Mouse (Mus musculus): ENCODE data around the gene Srgap2. TPM values are rescaled to one million over a fixed set of nuclear protein-coding genes. Genes with fewer than 3 reads are reported as not detected.
A peak's percentile ranks its signal among the peaks of the same experiment; 100 is the strongest.
"Not testable (repeated sequence)": the region's sequence is repeated elsewhere in the genome, so short reads cannot be mapped to it uniquely, and the experiment has no call there.

Gene Srgap2
- polyA plus RNA-seq, 1 experiment from 2014 or later: 23.3 TPM

- no peak overlapping the region for H3K4me2 ChIP-seq (replicated peaks)
- no peaks in the 10 kb centered on the region for H3K9me3 ChIP-seq
- WGBS: 76% methylated on average over 12 of the region's 12 CpGs
- H3K9ac ChIP-seq (replicated peaks): no peak overlapping the region
- no peak for ATAC-seq (replicated peaks)
- H3K4me3 ChIP-seq: no peak overlapping the region
- H3K4me1 ChIP-seq: no peaks in the 10 kb centered on the region
- H3K36me3 ChIP-seq: no peaks in the 10 kb centered on the region
- no peak overlapping the region for H3K27ac ChIP-seq (replicated peaks)
- H3K27me3 ChIP-seq: no peaks in the 10 kb centered on the region
Measured at GRCm38 (mm10) chr1:131263905-131264304, 263.2 kb downstream of the Srgap2 start.

DNA sequence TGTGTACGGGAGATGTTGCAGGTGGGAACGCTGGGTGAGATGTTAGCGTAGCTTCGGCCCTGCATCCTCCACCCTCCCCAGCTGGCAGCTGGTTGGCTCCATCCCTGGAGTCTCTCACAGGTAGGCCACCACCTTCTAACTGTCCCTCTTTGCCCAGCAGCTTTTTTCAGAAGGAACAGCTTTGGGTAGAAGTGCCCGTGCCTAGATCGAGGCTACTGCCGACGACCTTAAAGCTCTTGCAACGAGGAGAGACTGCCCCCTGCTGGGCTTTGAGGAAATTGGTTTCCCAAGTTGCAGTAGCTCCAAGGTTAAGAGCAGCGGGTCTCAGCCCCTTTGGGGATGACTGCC is 266.9 kb downstream of the Srgap2 start:
- H3K4me3 ChIP-seq: no peak overlapping the region
- H3K36me3 ChIP-seq: no peaks in the 10 kb centered on the region
- WGBS: 36% methylated on average over 10 of the region's 10 CpGs
- H3K27me3 ChIP-seq: no peaks in the 10 kb centered on the region
- H3K9ac ChIP-seq (replicated peaks): no peak overlapping the region
- H3K4me2 ChIP-seq (replicated peaks): no peak overlapping the region
- H3K4me1 ChIP-seq: no peaks in the 10 kb centered on the region
- no peaks in the 10 kb centered on the region for H3K9me3 ChIP-seq
- ATAC-seq (replicated peaks): no peak; the same call in 1 of the 2 replicates
- H3K27ac ChIP-seq (replicated peaks): no peak overlapping the region

DNA sequence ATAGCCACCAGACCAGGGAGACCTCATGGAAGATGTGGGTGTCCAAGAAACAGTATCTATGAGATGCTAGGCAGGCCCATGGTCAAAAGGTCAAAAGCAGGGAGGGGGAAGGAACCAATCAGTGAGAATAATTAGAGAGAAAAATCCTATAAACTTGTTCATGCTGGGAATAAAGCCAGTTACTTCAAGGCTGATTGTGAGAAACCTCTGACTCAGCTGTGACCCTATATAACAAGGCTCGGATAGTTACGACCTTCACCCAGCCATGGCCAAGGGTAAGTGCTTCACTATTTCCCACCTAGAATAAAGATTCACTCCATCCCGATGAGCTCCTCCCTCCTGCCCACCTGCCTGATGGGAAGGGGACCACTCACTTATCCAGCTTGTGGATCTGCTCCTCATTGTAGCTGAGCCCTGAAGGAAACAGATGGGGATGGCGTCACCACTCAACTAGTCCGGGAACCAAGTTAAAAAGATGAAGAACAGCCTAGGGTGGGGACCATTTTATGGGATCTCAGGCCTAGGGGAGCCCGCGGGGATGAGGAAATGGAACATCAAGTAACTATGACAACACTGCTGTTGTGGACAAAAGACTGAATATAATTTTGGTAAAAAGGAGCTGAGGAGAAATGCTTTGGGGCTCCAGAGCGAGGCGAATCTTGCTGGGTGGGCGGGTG is 267.4 kb downstream of the Srgap2 start:
- Histone ChIP-seq H3K4me3 (no peak overlapping the region), H3K9ac (replicated peaks) (no peak overlapping the region), H3K9me3 (no peaks in the 10 kb centered on the region), H3K27me3 (no peaks in the 10 kb centered on the region), H3K36me3 (no peaks in the 10 kb centered on the region), H3K4me2 (replicated peaks) (no peak overlapping the region), H3K27ac (replicated peaks) (no peak overlapping the region), H3K4me1 (no peaks in the 10 kb centered on the region)
- WGBS: 72% methylated on average over 10 of the region's 10 CpGs
- no peak for ATAC-seq (replicated peaks)

GRCm38 (mm10) chr1:131257288-131257687 is 269.9 kb downstream of the Srgap2 start:
- no peak overlapping the region for H3K27ac ChIP-seq (replicated peaks)
- no peaks in the 10 kb centered on the region for H3K9me3 ChIP-seq
- H3K9ac ChIP-seq (replicated peaks): no peak overlapping the region
- no peaks in the 10 kb centered on the region for H3K4me1 ChIP-seq
- H3K27me3 ChIP-seq: no peaks in the 10 kb centered on the region
- ATAC-seq (replicated peaks): no peak
- no peak overlapping the region for H3K4me3 ChIP-seq
- H3K4me2 ChIP-seq (replicated peaks): no peak overlapping the region
- WGBS: 77% methylated on average over 6 of the region's 6 CpGs
- no peaks in the 10 kb centered on the region for H3K36me3 ChIP-seq

- H3K4me2 ChIP-seq (replicated peaks); H3K4me1 ChIP-seq; H3K27me3 ChIP-seq; H3K9me3 ChIP-seq; H3K9ac ChIP-seq (replicated peaks); H3K36me3 ChIP-seq; H3K4me3 ChIP-seq; H3K27ac ChIP-seq (replicated peaks); ATAC-seq (replicated peaks): not testable (repeated sequence)
- 86% methylated on average over 7 of the region's 7 CpGs for WGBS
Measured at GRCm38 (mm10) chr1:131252516-131253250, 274.5 kb downstream of the Srgap2 start.

- no peaks in the 10 kb centered on the region for H3K36me3 ChIP-seq
- 11% methylated on average over 7 of the region's 7 CpGs for WGBS
- 0 out of 2 replicates have a peak overlapping the region, but pooled peaks have one; percentile 9 for H3K4me2 ChIP-seq (replicated peaks)
- no peak overlapping the region for H3K9ac ChIP-seq (replicated peaks)
- H3K27me3 ChIP-seq: peaks cover 14% of the 10 kb centered on the region
- no peak overlapping the region for H3K4me3 ChIP-seq
- H3K9me3 ChIP-seq: no peaks in the 10 kb centered on the region
- peaks cover 22% of the 10 kb centered on the region for H3K4me1 ChIP-seq
- H3K27ac ChIP-seq (replicated peaks): no peak overlapping the region
- 0 out of 2 replicates have a peak, but pooled peaks have one; percentile 9 for ATAC-seq (replicated peaks)
Measured at GRCm38 (mm10) chr1:131246433-131247395, 280.4 kb downstream of the Srgap2 start.

GRCm38 (mm10) chr1:131245926-131246325 is 281.2 kb downstream of the Srgap2 start:
- H3K9ac ChIP-seq (replicated peaks): no peak overlapping the region
- H3K4me2 ChIP-seq (replicated peaks): peak overlapping the region; percentile 95
- WGBS: 9% methylated on average over 9 of the region's 9 CpGs
- H3K4me3 ChIP-seq: peak overlapping the region; percentile 55
- H3K4me1 ChIP-seq: peaks cover 22% of the 10 kb centered on the region
- H3K27ac ChIP-seq (replicated peaks): no peak overlapping the region
- H3K36me3 ChIP-seq: no peaks in the 10 kb centered on the region
- no peaks in the 10 kb centered on the region for H3K9me3 ChIP-seq
- peaks cover 14% of the 10 kb centered on the region for H3K27me3 ChIP-seq
- ATAC-seq (replicated peaks): peak; percentile 47

DNA sequence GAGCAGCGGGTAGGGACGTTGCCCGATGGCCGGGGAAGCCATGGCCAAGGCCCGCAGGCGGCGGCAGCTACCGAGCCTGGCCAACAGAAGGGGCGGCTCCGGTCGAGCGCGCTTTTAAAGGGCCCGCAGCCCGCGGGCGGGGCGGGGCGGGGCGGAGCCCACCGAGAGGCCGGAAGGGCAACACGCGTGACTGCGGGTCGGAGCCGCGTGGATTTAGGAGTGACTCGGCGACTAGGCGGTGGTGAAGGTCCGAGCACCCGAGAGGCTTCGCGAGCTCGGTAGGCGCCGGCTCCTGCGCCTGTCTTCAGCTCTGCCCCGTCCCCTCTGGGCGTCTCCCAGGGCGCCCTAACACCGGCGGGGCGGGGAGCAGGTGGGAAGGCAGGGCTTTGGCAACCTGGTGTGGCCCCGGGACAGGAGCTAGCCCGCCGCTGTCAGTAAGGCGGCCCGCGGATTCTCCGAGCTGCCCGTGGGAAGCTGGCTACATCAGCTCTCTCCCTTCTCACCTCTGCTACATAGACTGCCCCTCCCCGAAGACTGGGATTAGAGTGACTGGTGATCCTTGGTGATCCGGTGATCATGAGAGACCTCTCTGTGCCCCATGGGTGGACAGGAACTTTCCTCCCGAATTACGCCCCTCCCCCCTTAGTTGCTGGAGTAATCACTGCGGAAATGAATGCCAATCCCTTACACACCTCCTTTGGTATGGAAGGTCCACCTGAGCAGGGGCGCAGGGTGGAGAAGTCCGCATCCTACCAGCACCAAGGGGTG is 281.9 kb downstream of the Srgap2 start, which contains the start of gene Rassf5:
Gene Rassf5 (minus strand): TSS at position 170 of the 768 bp plus-strand sequence.
- Histone ChIP-seq H3K36me3 (no peaks in the 10 kb centered on the region), H3K9me3 (no peaks in the 10 kb centered on the region), H3K4me2 (replicated peaks) (peak within 1 kb of the TSS; percentile 95), H3K9ac (replicated peaks) (peak within 1 kb of the TSS; percentile 57), H3K4me1 (peaks cover 22% of the 10 kb centered on the region), H3K27me3 (peaks cover 14% of the 10 kb centered on the region), H3K27ac (replicated peaks) (no peak within 1 kb of the TSS), H3K4me3 (peak within 1 kb of the TSS; percentile 55)
- WGBS: 2% methylated on average over 44 of the region's 60 CpGs
- peak; percentile 46 for ATAC-seq (replicated peaks)

DNA sequence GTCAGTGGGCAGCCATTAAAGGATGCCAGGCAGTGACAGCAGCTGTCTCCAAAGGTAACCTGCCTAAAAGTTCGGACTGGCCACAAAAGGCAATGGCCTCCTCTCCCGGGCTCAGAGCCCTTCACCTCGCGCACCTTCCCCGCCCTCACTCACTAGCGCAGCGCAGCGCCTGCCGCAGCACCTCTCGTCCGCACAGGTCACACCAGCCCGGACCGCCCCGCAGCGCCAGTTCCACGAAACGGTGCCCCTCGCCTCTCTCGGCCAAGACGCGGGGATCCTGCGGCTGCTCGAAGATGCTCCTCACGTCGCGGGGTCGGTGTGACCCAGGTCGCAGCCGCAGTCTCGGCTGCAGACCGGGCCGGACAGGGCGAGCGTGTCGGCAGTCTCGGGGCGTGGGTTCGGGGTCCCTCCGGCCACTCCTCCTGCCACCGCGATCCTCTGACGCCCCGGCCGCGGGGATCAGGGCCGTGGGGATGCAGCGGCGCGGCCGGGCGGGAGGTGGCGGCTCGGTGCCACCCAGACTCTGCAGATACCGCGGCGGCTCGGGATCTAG is 282.5 kb downstream of the Srgap2 start:
- ATAC-seq (replicated peaks): peak; percentile 57
- peaks cover 26% of the 10 kb centered on the region for H3K4me1 ChIP-seq
- under 1% methylated on average over 57 of the region's 57 CpGs for WGBS

DNA sequence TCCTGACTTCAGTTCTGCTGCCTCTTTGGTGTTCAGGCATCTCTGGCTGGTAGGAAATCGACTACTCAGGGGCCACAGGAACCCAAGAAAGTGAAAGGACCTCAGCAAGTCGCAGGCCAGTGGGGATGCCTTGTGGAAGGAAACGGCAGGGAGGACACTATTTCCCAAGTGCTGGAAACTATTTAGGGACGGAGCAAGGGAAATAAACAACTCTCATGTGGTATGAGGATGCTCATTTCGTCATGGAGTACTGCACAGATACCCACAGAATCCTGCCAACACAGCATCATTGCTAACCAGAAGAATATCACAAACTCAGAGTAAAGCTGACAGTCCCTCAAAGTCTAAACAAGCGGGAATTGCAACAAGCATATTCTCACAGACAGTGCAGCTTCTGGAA is 284.2 kb downstream of the Srgap2 start:
- WGBS: 63% methylated on average over 6 of the region's 6 CpGs
- H3K36me3 ChIP-seq: no peaks in the 10 kb centered on the region
- H3K4me2 ChIP-seq (replicated peaks): no peak overlapping the region
- no peak for ATAC-seq (replicated peaks)
- H3K4me1 ChIP-seq: peaks cover 28% of the 10 kb centered on the region
- no peak overlapping the region for H3K9ac ChIP-seq (replicated peaks)
- H3K4me3 ChIP-seq: no peak overlapping the region
- H3K27me3 ChIP-seq: peaks cover 14% of the 10 kb centered on the region
- no peak overlapping the region for H3K27ac ChIP-seq (replicated peaks)
- H3K9me3 ChIP-seq: no peaks in the 10 kb centered on the region

More for the DNA sequence above, 282.5 kb downstream of the Srgap2 start:
- Histone ChIP-seq H3K36me3 (no peaks in the 10 kb centered on the region), H3K27ac (replicated peaks) (no peak overlapping the region), H3K4me3 (peak overlapping the region; percentile 55), H3K4me2 (replicated peaks) (peak overlapping the region; percentile 95), H3K27me3 (peaks cover 14% of the 10 kb centered on the region), H3K9me3 (no peaks in the 10 kb centered on the region), H3K9ac (replicated peaks) (peak overlapping the region; percentile 57)

- Histone ChIP-seq H3K9me3 (no peaks in the 10 kb centered on the region), H3K4me2 (replicated peaks) (no peak overlapping the region), H3K9ac (replicated peaks) (no peak overlapping the region), H3K4me3 (no peak overlapping the region), H3K27ac (replicated peaks) (no peak overlapping the region), H3K27me3 (peaks cover 14% of the 10 kb centered on the region), H3K36me3 (no peaks in the 10 kb centered on the region), H3K4me1 (peaks cover 10% of the 10 kb centered on the region)
- WGBS: 38% methylated on average over 12 of the region's 12 CpGs
- no peak for ATAC-seq (replicated peaks)
Measured at GRCm38 (mm10) chr1:131239576-131240193, 287.5 kb downstream of the Srgap2 start.
